Mouse (Mus musculus) CD4-positive, CD25-positive, alpha-beta regulatory T cell (primary cell): Measurements from ENCODE around the gene Vmn1r239-ps. TPM values are rescaled to one million over a fixed set of nuclear protein-coding genes. Genes with fewer than 3 reads are reported as not detected.

ENCODE experiments used
- polyA plus RNA-seq: library from polyadenylated mRNA; unstranded; fragments of 100-300 nt; shearing (Covaris generic); gene quantifications from one replicate; pipeline ENCODE4 v1.2.1, GENCODE M21; 2017

The Vmn1r239-ps gene
- not detected for polyA plus RNA-seq

GRCm38 (mm10) chrX:147453610-147454009, at the start of gene Vmn1r239-ps:
Vmn1r239-ps (minus strand) TSS chrX:147453710.

GRCm38 (mm10) chrX:147429129-147429528, 24.4 kb downstream of the Vmn1r239-ps start, which contains the start of gene Il13ra2:
Il13ra2 (minus strand) TSS chrX:147429192.

Other genes starting within 250 kb of the Vmn1r239-ps start
- gene Il13ra2, start 24.5 kb downstream of the Vmn1r239-ps start, polyA plus RNA-seq: not detected
- gene Lrch2, start 100.4 kb upstream of the Vmn1r239-ps start, polyA plus RNA-seq: not detected